In the genomic region with DNA sequence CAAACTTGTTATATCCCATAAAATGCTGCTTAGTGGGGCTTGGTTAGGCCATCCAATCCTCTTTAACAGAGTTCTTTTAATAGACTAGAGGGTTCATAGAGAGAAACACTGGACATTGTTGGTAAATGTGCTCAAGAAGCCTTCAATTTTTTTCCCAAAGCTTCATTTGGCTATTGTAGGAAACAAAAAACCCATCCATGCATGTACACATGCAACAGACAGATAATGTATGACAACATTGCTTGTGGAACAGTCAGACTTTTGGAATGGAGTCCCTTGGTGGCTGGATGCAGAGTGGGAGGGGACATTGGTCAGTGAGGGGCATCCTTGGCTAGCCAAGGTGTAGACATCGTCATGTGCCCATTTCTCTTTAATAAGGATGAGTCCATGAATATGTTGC, we compare ENCODE assay signal across 18 mouse cellular contexts.
"Had no signal": no experiment of that assay in that cellular context is flagged by ENCODE, and none has a peak within 500 bp of the region (broad histone marks: within the 10 kb centered on the region; RNA-seq: fewer than 3 reads in every experiment).

No protein-coding gene starts in this region.

- H3K9me3 ChIP-seq: liver, embryonic 12.5 days; midbrain, embryonic 13.5 days; midbrain, embryonic 15.5 days; neural tube, embryonic 12.5 days; stomach, embryonic 15.5 days had no signal

- DNase-seq: lung, adult 18-20 months; lung, embryonic 14.5 days; lung, postnatal 14 days; lung, postnatal 36 days; right cerebral cortex, adult 18-20 months; right cerebral cortex, postnatal 14 days; thymus, adult 2 months; thymus, postnatal 25 days; thymus, postnatal 4 days had no signal

- H3K4me1 ChIP-seq: liver, embryonic 12.5 days; megakaryocyte, embryonic 14.5 days; neural tube, embryonic 12.5 days; stomach, embryonic 15.5 days had no signal

- ATAC-seq: liver, embryonic 12.5 days; midbrain, embryonic 13.5 days; midbrain, embryonic 15.5 days had no signal

- H3K27me3 ChIP-seq: liver, embryonic 12.5 days; midbrain, embryonic 13.5 days; midbrain, embryonic 15.5 days; neural tube, embryonic 12.5 days; stomach, embryonic 15.5 days had no signal

- H3K36me3 ChIP-seq: liver, embryonic 12.5 days; midbrain, embryonic 13.5 days; midbrain, embryonic 15.5 days; neural tube, embryonic 12.5 days; stomach, embryonic 15.5 days had no signal

- H3K4me2 ChIP-seq: liver, embryonic 12.5 days; lung, embryonic 14.5 days; midbrain, embryonic 13.5 days; midbrain, embryonic 15.5 days; neural tube, embryonic 12.5 days; stomach, embryonic 15.5 days had no signal

- H3K9ac ChIP-seq: liver, embryonic 12.5 days; liver, embryonic 14.5 days; lung, embryonic 14.5 days; midbrain, embryonic 13.5 days; midbrain, embryonic 15.5 days; neural tube, embryonic 12.5 days; stomach, embryonic 15.5 days had no signal

- H3K27ac ChIP-seq: liver, embryonic 12.5 days; liver, embryonic 14.5 days; macrophage; midbrain, embryonic 13.5 days; midbrain, embryonic 15.5 days; neural tube, embryonic 12.5 days; stomach, embryonic 15.5 days; stomach, postnatal 0 days had no signal

- H3K4me3 ChIP-seq: liver, embryonic 12.5 days; megakaryocyte, embryonic 14.5 days; midbrain, embryonic 13.5 days; midbrain, embryonic 15.5 days; neural tube, embryonic 12.5 days; stomach, embryonic 15.5 days had no signal
